Mouse (Mus musculus) liver, adult 2 months (tissue): ENCODE measurements around the gene Nfkb1. TPM values are rescaled to one million over a fixed set of nuclear protein-coding genes. Genes with fewer than 3 reads are reported as not detected.

ENCODE experiments used
- DNase-seq: peaks from one replicate; pipeline ENCODE4 v3.0.0-alpha.2; 2011; ENCODE audit warnings: low read depth, low spot score; ENCODE audit errors: extremely low read depth
- H3K27ac ChIP-seq: fragments of 200-500 bp; replicated peaks from 2 replicates; pipeline ENCODE4 v1.5.1; 2012; ENCODE audit warnings: low read depth, mild to moderate bottlenecking, control low read depth, inconsistent platforms, low read length; ENCODE audit not compliant: insufficient read depth
- H3K27me3 ChIP-seq: fragments of 200-500 bp; 2 replicates; pipeline ENCODE4 v1.6.1; 2012; ENCODE audit warnings: mild to moderate bottlenecking, moderate library complexity, low read length, inconsistent platforms; ENCODE audit not compliant: control insufficient read depth, insufficient read depth
- H3K36me3 ChIP-seq: fragments of 200-500 bp; 2 replicates; pipeline ENCODE4 v1.6.1; 2012; ENCODE audit warnings: low read length, inconsistent platforms; ENCODE audit not compliant: control insufficient read depth, insufficient read depth
- H3K4me1 ChIP-seq: fragments of 200-500 bp; 2 replicates; pipeline ENCODE4 v1.6.1; 2011; ENCODE audit warnings: low read length; ENCODE audit not compliant: control insufficient read depth, insufficient read depth
- H3K4me3 ChIP-seq: fragments of 200-500 bp; 2 replicates; pipeline ENCODE4 v1.5.1; 2011; ENCODE audit warnings: low read depth, mild to moderate bottlenecking, control low read depth, low read length, moderate library complexity; ENCODE audit not compliant: insufficient read depth
- H3K79me2 ChIP-seq: fragments of 200-500 bp; 2 replicates; pipeline ENCODE4 v1.6.1; 2012; ENCODE audit warnings: inconsistent platforms, mild to moderate bottlenecking, low read length, moderate library complexity; ENCODE audit not compliant: control insufficient read depth, insufficient read depth
- H3K9ac ChIP-seq: fragments of 200-500 bp; 2 replicates; pipeline ENCODE4 v1.6.1; 2012; ENCODE audit warnings: low read depth, mild to moderate bottlenecking, control low read depth, inconsistent platforms, low read length
- CTCF ChIP-seq: fragments of 200-500 bp; IDR thresholded peaks from 2 replicates; pipeline ENCODE4 v1.5.1; 2011; ENCODE audit warnings: low read depth, low read length, control low read depth
- POLR2A ChIP-seq: fragments of 200-500 bp; IDR thresholded peaks from 2 replicates; pipeline ENCODE4 v1.6.1; 2011; ENCODE audit warnings: low read length, control low read depth; ENCODE audit not compliant: insufficient read depth; ENCODE audit errors: extremely low read depth
- WGBS: fragments of 180-500 bp; shearing (Covaris S2); methylation state at CpG from one replicate; pipeline ENCODE4 v1.1.7; 2018; 5-methylcytosine and 5-hydroxymethylcytosine counted together
- polyA plus RNA-seq: library from polyadenylated mRNA; depleted of rRNA; stranded (reverse); fragments of >200 nt; gene quantifications from 2 replicates; pipeline ENCODE4 v1.2.3, GENCODE M21; 2012
- total RNA-seq: library from RNA; depleted of rRNA; stranded (reverse); fragments of >200 nt; gene quantifications from 2 replicates; pipeline ENCODE4 v1.2.3, GENCODE M21; 2014

The Nfkb1 gene
- total and polyA plus RNA-seq, 2 experiments, result 19.5 to 24.5 TPM

DNA sequence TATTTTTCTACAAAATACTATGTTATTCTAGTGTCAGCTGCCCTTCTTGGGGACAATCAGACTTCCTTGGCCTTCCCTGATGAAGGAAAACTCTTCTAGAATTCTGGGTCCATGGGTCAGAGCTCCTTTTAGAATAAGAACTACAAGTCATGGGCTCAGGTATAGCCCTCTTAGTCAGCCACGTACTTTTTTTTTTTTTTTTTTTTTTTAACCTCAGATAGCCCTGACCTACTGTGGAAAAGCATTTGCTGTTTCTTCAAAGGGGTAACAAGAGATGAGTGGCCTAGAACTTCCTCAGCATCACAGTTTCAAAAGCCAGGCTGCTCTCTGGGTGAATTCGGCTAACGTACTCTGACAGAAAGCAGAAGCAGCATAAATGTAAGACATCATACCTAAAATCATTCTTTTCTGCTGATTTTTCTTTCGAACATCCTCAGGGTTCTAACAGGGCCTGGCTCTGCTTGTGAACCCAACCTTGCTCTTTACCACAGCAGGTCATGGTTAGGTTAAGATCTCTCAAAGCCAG, 61.5 kb downstream of the Nfkb1 start:
- H3K27ac ChIP-seq, result no peak overlapping the region
- 84% methylated on average over 4 of the region's 4 CpGs for WGBS
- no peak overlapping the region for H3K4me3 ChIP-seq
- H3K4me1 ChIP-seq, result no peaks in the 10 kb centered on the region
- H3K36me3 ChIP-seq, result peaks cover 18% of the 10 kb centered on the region
- H3K9ac ChIP-seq, result no peak overlapping the region
- H3K79me2 ChIP-seq, result no peaks in the 10 kb centered on the region
- H3K27me3 ChIP-seq, result no peaks in the 10 kb centered on the region
- no peak for DNase-seq
- TF ChIP-seq POLR2A (no peak), CTCF (no peak)

DNA sequence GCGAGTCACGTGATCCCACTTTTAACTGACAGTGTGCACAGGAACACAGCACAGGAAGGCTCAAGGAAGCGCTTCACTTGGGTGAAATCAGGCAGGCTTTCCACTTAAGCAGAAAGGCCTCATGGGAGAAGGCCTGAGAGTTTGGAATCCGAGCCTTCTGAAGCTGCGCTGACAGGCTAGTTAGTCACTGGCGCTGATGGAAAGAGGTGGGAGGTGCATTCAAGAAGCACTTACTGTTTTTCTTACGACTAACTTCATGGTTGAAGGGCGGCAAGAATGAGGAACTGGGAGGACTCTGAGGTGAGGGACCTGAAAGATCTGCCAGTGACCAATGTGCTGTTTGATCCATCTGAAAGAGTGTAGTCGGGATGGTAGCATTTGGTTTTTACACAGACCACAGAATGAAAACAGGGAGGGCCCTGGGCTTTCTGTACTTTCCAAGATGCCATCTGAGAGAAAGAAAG, 62.6 kb downstream of the Nfkb1 start:
- no peak for TF ChIP-seq POLR2A
- no peak for DNase-seq
- no peak overlapping the region for H3K9ac ChIP-seq
- H3K36me3 ChIP-seq, result peaks cover 22% of the 10 kb centered on the region
- no peak overlapping the region for H3K4me3 ChIP-seq
- WGBS, result 96% methylated on average over 9 of the region's 9 CpGs
- H3K27me3 ChIP-seq, result no peaks in the 10 kb centered on the region
- H3K27ac ChIP-seq, result no peak overlapping the region
- H3K79me2 ChIP-seq, result no peaks in the 10 kb centered on the region
- H3K4me1 ChIP-seq, result no peaks in the 10 kb centered on the region

DNA sequence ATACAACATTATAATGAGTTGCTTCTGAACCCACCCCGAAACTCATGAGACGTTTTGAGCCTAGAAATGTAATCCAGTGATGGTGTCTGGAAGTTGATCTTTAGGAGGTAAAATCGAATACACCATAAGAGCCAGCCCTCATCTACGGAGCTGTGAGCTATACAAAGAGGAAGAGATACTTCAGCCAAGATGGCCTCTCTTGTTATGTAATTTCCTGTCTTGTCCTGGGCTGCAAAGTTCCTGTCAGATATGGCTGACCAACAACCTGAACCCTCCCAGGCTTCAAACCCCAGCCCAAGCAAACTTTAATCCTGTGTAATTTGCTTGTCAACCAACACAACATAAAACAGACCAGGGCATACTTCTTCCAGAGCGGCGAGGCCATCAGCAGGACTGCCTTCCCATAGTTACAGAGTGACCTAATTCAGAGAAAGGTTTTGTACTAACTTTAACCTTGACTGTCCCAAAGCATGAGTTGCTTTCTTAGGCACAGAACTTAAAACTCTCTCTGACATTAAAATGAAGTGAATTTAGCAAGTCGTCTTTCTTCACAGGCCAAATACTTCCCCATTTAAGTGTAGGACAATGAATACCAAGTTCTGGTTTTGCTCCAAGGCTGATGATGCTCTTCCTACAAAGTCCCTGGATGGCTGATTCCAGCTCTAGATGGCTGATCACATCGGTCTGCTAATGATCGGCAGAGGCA, 63.2 kb downstream of the Nfkb1 start:
- Histone ChIP-seq H3K4me3 (no peak overlapping the region), H3K36me3 (peaks cover 26% of the 10 kb centered on the region), H3K27ac (no peak overlapping the region), H3K27me3 (no peaks in the 10 kb centered on the region), H3K9ac (no peak overlapping the region), H3K79me2 (no peaks in the 10 kb centered on the region), H3K4me1 (no peaks in the 10 kb centered on the region)
- no peak for DNase-seq
- TF ChIP-seq CTCF (no peak), POLR2A (no peak)
- 89% methylated on average over 9 of the region's 9 CpGs for WGBS

DNA sequence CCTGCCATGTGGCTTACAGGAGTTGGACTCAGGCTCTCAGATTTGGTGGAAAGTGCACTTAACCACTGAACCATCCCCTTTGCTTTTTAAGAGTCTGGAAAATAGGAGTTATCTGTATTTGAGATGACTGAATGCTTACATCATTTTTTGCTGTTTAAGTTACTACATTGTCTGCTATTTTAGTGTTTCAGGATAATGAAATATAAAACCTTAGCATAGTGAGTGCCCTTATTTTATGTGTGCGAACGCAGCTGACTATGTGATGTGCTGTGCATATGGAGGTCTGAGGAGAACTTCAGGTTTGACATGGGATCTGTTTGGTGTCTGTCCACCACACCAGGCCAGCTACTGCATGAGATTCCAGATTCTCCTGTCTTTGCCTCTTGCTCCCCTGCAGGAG, 66.1 kb downstream of the Nfkb1 start:
- H3K36me3 ChIP-seq, result peaks cover 31% of the 10 kb centered on the region
- no peak for TF ChIP-seq POLR2A
- TF ChIP-seq CTCF, result no peak

DNA sequence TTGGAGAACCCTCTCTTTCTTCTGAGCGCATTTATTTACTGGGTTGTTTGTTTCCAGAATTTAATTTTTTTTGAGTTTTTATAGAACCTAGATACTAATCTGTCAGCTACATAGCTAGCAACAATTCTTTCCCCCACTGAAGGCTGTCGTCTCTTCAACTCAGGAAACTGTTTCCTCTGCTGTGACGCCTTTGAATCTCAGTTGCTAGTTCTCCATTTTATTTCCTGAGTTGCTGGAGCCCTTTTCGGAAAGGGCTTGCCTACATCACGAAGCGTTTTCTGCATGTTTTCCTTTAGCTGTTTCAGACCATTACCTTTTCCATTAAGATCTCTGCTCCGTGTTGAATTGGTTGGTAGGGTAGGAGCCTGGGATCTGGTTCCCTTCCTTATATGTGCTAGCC, 74.6 kb downstream of the Nfkb1 start:
- no peaks in the 10 kb centered on the region for H3K27me3 ChIP-seq
- no peak overlapping the region for H3K4me3 ChIP-seq
- no peak overlapping the region for H3K9ac ChIP-seq
- 86% methylated on average over 7 of the region's 7 CpGs for WGBS
- H3K27ac ChIP-seq, result no peak overlapping the region
- H3K79me2 ChIP-seq, result no peaks in the 10 kb centered on the region
- peaks cover 50% of the 10 kb centered on the region for H3K36me3 ChIP-seq
- DNase-seq, result no peak
- TF ChIP-seq POLR2A (no peak), CTCF (no peak)
- H3K4me1 ChIP-seq, result no peaks in the 10 kb centered on the region

More for the DNA sequence above, 66.1 kb downstream of the Nfkb1 start:
- no peaks in the 10 kb centered on the region for H3K4me1 ChIP-seq
- H3K27me3 ChIP-seq, result no peaks in the 10 kb centered on the region
- 95% methylated on average over 2 of the region's 2 CpGs for WGBS
- no peak overlapping the region for H3K9ac ChIP-seq
- no peak for DNase-seq
- H3K27ac ChIP-seq, result no peak overlapping the region
- no peaks in the 10 kb centered on the region for H3K79me2 ChIP-seq
- no peak overlapping the region for H3K4me3 ChIP-seq

DNA sequence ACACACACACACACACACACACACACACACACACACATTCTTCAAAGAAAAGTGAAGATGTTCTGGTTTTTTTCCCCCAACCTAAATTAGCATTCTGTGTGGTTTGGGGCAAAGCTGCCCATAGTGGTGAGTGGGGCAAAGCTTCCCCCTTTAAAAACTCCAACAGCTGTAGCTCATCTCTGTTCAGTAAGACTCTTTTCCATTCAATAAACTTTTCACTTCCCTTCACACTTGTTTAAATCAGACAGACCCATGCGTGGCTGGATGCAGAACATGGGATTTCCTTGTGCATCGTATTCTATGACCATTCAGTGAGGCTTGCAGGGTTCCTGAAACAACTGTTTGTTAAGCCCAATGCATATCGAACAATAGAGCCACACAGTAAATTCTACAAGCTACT, 77.0 kb downstream of the Nfkb1 start:
- no peak overlapping the region for H3K4me3 ChIP-seq
- peaks cover 56% of the 10 kb centered on the region for H3K36me3 ChIP-seq
- H3K27me3 ChIP-seq, result no peaks in the 10 kb centered on the region
- 90% methylated on average over 3 of the region's 3 CpGs for WGBS
- TF ChIP-seq POLR2A (no peak), CTCF (no peak)
- H3K79me2 ChIP-seq, result no peaks in the 10 kb centered on the region
- H3K9ac ChIP-seq, result no peak overlapping the region
- no peak for DNase-seq
- H3K4me1 ChIP-seq, result no peaks in the 10 kb centered on the region
- H3K27ac ChIP-seq, result no peak overlapping the region
